Mouse (Mus musculus): ENCODE measurements at regions not wholly inside any gene's neighbourhood (a gene's known extent, or its start where the extent isn't known, plus 50 kb on each side); places are given as distances from the start of the nearest gene placed in this dataset.

GRCm38 (mm10) chr1:6928658-6929057, 2121.0 kb downstream of the Gm37988 start:
- DNase-seq (ENCODE audit: low read depth, low spot score), result no peak

GRCm38 (mm10) chr1:6931876-6932275, 2124.2 kb downstream of the Gm37988 start:
- 28% methylated on average over 1 of the region's 1 CpGs for WGBS
- DNase-seq (ENCODE audit: low read depth, low spot score), result no peak

More at GRCm38 (mm10) chr1:6928658-6929057, 2121.0 kb downstream of the Gm37988 start:
- 56% methylated on average over 2 of the region's 2 CpGs for WGBS

DNA sequence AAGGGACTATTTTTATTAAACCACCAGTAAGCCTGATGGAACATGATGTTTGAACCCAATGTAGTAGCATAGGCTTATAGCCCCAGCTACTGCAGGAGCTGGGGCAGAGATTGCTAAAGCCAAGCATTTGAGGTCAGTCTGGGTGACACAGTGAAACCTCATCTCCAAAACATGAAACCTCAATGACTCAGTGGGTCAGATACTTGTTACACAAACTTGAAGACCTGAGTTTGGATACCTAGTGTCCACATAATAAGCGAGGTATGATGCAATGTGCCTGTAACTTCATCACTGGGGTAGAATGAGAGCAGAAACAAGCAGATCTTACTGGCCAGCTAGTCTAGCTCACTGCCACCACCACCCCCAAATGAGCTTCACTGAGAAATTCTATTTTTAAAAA, 2162.1 kb downstream of the Gm37988 start:
- 88% methylated on average over 1 of the region's 1 CpGs for WGBS
- no peak for DNase-seq (ENCODE audit: low read depth, low spot score)

DNA sequence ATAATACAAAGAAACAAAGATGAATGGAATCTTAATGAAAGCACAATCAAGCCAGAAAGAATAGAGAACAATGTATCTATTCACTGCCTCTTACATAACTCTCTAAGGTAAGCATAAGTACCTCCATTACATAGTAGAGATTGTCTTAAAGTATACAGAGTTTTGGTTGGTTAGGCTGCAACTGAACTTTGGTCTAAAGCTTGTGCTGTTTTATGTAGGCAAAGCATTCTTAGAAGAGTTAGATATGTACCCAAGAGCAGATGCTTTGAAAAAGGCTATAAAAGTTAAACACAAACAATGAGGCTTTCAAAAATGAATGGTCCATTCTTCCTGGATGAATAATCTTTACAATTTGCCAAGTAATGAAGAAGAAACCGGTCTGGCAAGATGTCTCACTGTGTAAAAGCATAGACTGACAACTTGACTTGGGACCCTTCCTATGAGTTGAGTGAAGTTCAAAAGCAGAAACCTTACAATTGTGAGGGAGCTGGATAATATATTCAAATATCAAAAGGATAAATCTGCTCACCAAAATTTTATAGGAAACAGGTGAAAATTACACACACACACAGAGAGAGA, 2166.1 kb downstream of the Gm37988 start:
- peak; percentile 57 for DNase-seq (ENCODE audit: low read depth, low spot score)
- 18% methylated on average over 1 of the region's 1 CpGs for WGBS

DNA sequence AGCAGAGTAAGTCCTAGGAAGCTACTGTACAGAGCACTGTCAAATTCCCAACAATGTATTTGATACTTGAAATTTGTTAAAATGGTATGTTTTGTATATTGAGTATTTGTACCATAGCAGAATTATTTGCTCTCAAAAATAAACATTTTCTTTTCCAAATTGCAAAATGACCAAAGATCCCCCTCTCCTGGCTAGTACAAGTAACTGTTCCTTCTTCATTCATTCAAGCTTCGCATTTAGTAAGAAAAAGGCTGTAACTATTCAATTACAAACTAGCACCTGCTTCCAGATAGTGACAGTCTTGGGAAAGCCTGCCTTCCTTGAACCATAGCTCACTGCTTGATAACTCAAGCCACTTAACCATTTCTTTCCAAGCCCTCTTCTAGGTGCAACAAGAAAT, 2171.9 kb downstream of the Gm37988 start:
- DNase-seq (ENCODE audit: low read depth, low spot score), result no peak
- 54% methylated on average over 1 of the region's 1 CpGs for WGBS

DNA sequence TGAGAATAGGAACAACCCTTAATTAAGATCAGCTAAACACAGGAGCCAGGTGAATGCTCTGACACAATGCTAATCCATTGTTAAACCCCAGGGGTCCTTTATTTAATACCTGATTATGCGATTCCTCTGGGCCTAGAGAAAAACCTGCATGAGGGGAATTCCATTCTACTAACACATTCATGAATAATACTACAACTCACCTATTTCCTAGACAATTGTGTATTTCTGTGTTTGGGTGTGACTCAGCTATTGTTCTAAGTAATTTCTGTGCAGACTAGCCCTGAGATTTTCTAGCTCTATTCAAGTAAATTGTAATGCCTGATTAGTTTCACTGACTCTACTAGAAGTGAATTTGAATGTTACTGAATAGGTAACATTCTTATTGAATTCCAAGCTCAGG, 2176.5 kb downstream of the Gm37988 start:
- DNase-seq (ENCODE audit: low read depth, low spot score), result no peak
- whole genome bisulfite sequencing, result 95% methylated on average over 1 of the region's 1 CpGs

DNA sequence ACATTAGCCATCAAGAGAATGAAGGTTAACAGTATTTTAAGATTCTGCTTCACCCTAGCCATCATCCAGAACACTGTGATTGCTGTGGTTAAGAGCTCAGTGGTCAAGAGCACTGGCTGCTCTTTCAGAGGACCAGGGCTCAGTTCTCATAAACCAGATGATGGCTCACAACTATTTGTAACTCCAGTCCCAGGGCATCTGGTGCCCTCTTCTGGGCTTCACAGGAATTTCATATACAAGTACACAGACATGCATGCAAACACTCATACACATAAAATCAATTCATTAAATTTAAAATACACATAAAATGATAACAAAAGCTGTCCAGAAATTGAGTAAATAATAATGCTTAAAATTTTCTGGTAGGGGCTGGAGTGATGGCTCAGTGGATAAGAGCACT, 2189.9 kb downstream of the Gm37988 start:
- DNase-seq (ENCODE audit: low read depth, low spot score), result no peak

DNA sequence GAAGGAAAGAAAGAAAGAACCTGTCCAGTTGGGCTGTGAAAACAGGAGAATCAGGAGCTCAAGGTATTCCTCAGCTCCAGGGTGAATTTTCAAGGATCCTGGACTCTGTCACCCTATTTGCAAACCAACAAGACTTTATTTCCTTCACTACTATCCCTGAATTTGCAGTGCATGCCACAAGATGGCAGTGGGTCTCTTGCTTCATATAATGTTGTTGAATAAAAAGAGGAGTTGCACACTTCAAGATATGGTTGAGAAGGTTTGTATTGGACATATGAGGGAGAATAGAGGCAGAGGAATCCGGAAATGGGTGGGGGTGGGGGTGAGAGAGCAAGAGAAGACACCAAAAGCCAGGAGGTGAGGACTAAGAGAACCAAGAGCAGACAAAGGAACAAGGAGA, 2202.5 kb downstream of the Gm37988 start:
- peak; percentile 8 for DNase-seq (ENCODE audit: low read depth, low spot score)
- 16% methylated on average over 1 of the region's 1 CpGs for WGBS

Measured in large intestine, adult 2 months (tissue).